Mouse (Mus musculus) hindbrain, embryonic 11.5 days (tissue): Measurements from ENCODE around the gene Gm10663. TPM values are rescaled to one million over a fixed set of nuclear protein-coding genes. Genes with fewer than 3 reads are reported as not detected.
A peak's percentile ranks its signal among the peaks of the same experiment; 100 is the strongest.

ENCODE experiments used
- ATAC-seq: fragments of 200-750 bp; cut with Nextera tagmentation; 2 replicates; pipeline ENCODE4 v1.8.0; 2017; ENCODE audit warnings: mild to moderate bottlenecking, moderate TSS enrichment, moderate library complexity; ENCODE audit not compliant: low FRiP score
- DNase-seq: peaks from one replicate; pipeline ENCODE4 v3.0.0-alpha.2; 2015; ENCODE audit warnings: low spot score
- H3K27ac ChIP-seq: fragments of 300-500 bp; sonication (generic); 2 replicates; pipeline ENCODE4 v1.5.1; 2014; ENCODE audit warnings: mild to moderate bottlenecking, low read depth, low read length
- H3K27me3 ChIP-seq: fragments of 300-500 bp; sonication (generic); 2 replicates; pipeline ENCODE4 v1.6.1; 2014; ENCODE audit warnings: mild to moderate bottlenecking, low read length, moderate library complexity, mixed read lengths; ENCODE audit not compliant: control insufficient read depth, insufficient read depth
- H3K36me3 ChIP-seq: fragments of 300-500 bp; sonication (generic); 2 replicates; pipeline ENCODE4 v1.6.1; 2014; ENCODE audit warnings: mild to moderate bottlenecking, low read length, moderate library complexity, mixed read lengths; ENCODE audit not compliant: control insufficient read depth, insufficient read depth
- H3K4me1 ChIP-seq: fragments of 300-500 bp; sonication (generic); replicated peaks from 2 replicates; pipeline ENCODE4 v1.6.1; 2014; ENCODE audit warnings: low read length, mixed read lengths; ENCODE audit not compliant: control insufficient read depth, insufficient read depth
- H3K4me2 ChIP-seq: fragments of 300-500 bp; sonication (generic); replicated peaks from 2 replicates; pipeline ENCODE4 v1.6.1; 2014; ENCODE audit warnings: mild to moderate bottlenecking, low read depth, low read length
- H3K4me3 ChIP-seq: fragments of 300-500 bp; sonication (generic); 2 replicates; pipeline ENCODE4 v1.5.1; 2014; ENCODE audit warnings: low read depth, low read length
- H3K9ac ChIP-seq: fragments of 300-500 bp; sonication (generic); 2 replicates; pipeline ENCODE4 v1.6.1; 2014; ENCODE audit warnings: low read depth, low read length
- H3K9me3 ChIP-seq: fragments of 300-500 bp; sonication (generic); 2 replicates; pipeline ENCODE4 v1.6.1; 2016; ENCODE audit warnings: low read length; ENCODE audit not compliant: control insufficient read depth
- WGBS: fragments of 180-500 bp; shearing (Covaris S2); extraction: QIAGEN DNeasy Blood & Tissue Kit; methylation state at CpG from one replicate; pipeline ENCODE4 v1.1.7; 2014; 5-methylcytosine and 5-hydroxymethylcytosine counted together
- polyA plus RNA-seq: library from polyadenylated mRNA; unstranded; fragments of >200 nt; fragmentation: Nextera tagmentation; extraction: Ambion mirVana; gene quantifications from 2 replicates; pipeline ENCODE4 v1.2.1, GENCODE M21; 2014

The Gm10663 gene
- polyA plus RNA-seq, result not detected in 2 replicates

- DNase-seq, result no peak
- no peak within 1 kb of the TSS for H3K4me3 ChIP-seq
- H3K27me3 ChIP-seq, result no peaks in the 10 kb centered on the region
- H3K9me3 ChIP-seq, result no peaks in the 10 kb centered on the region
- no peak within 1 kb of the TSS for H3K27ac ChIP-seq
- no peaks in the 10 kb centered on the region for H3K36me3 ChIP-seq
- no peak for ATAC-seq
- 94% methylated on average over 2 of the region's 2 CpGs for WGBS
- H3K9ac ChIP-seq, result no peak within 1 kb of the TSS
- no peak within 1 kb of the TSS for H3K4me2 ChIP-seq
- H3K4me1 ChIP-seq, result no peaks in the 10 kb centered on the region
Measured at GRCm38 (mm10) chr8:65074733-65075132, at the start of gene Gm10663. Gene Gm10663, plus strand, starts transcription at chr8:65075033.

DNA sequence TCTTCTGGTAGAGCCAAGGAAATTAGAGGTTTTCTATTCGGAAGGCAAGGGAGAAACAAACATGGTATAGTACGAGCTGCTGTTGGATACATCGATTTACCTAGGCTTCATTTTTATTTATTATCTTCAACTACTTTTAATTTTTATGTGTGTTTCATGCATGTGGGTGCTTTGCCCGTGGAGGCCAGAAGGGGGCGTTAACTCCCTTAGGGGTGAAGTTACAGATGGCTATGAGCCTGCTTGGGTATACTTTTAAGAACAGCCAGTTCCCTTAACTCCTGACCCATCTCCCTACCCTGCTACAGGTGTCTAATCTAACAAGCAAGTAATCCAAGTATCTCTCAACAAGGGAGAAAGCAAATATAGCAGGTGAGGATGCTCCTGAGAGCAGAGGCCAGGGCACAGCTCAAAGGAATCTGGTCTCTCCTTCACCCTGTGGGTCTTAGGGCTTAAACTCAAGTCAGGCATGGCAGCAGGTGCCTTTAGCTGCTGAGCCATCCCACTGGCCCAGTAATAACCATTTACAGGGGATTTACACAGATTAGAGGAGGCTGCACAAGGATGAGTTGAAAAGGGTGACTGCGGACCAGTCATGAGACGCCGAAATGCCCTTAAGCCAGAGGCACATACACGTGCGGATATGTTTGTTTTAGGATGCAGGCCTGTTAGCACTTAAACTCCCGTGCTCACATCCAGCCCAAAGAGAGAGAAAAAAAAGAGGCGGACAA, 45.7 kb upstream of the Gm10663 start:
- Histone ChIP-seq H3K27ac (no peak overlapping the region), H3K9ac (no peak overlapping the region), H3K4me1 (no peaks in the 10 kb centered on the region), H3K4me3 (no peak overlapping the region), H3K4me2 (no peak overlapping the region), H3K36me3 (no peaks in the 10 kb centered on the region), H3K9me3 (no peaks in the 10 kb centered on the region), H3K27me3 (no peaks in the 10 kb centered on the region)
- 84% methylated on average over 12 of the region's 12 CpGs for WGBS
- no peak for DNase-seq
- no peak for ATAC-seq

- Histone ChIP-seq H3K36me3 (no peaks in the 10 kb centered on the region), H3K9ac (no peak overlapping the region), H3K4me2 (no peak overlapping the region), H3K9me3 (no peaks in the 10 kb centered on the region), H3K4me3 (no peak overlapping the region), H3K27me3 (no peaks in the 10 kb centered on the region), H3K4me1 (no peaks in the 10 kb centered on the region), H3K27ac (no peak overlapping the region)
- no peak for DNase-seq
- no peak for ATAC-seq
- WGBS, result 87% methylated on average over 4 of the region's 4 CpGs
Measured at GRCm38 (mm10) chr8:65029776-65030175, 45.1 kb upstream of the Gm10663 start.

- DNase-seq (no peak), ATAC-seq (no peak)
- no peak overlapping the region for H3K27ac ChIP-seq
- H3K4me3 ChIP-seq, result no peak overlapping the region
- no peak overlapping the region for H3K9ac ChIP-seq
- H3K36me3 ChIP-seq, result no peaks in the 10 kb centered on the region
- WGBS, result 82% methylated on average over 4 of the region's 4 CpGs
- H3K9me3 ChIP-seq, result no peaks in the 10 kb centered on the region
- H3K4me2 ChIP-seq, result no peak overlapping the region
- no peaks in the 10 kb centered on the region for H3K4me1 ChIP-seq
- no peaks in the 10 kb centered on the region for H3K27me3 ChIP-seq
Measured at GRCm38 (mm10) chr8:65030735-65031485, 43.9 kb upstream of the Gm10663 start.

DNA sequence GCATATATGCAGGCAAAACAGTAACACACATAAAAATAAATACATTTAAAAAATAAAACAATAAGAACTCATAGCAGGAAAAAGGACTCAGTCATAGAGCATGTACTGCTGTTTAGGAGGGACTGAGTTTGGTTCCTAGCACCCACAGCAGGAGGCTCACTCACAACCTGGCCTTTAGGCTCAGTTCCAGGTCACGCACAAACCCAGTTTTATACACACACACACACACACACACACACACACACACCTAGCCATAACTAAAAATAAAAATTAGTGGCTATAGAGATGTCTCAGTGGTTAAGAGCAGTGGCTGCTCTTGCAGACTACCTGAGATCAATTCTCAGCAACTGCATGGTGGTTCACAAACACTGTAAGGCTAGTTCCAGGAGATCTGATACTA, 42.7 kb upstream of the Gm10663 start:
- Histone ChIP-seq H3K4me2 (no peak overlapping the region), H3K9me3 (no peaks in the 10 kb centered on the region), H3K27ac (no peak overlapping the region), H3K9ac (no peak overlapping the region), H3K4me3 (no peak overlapping the region), H3K27me3 (no peaks in the 10 kb centered on the region), H3K36me3 (no peaks in the 10 kb centered on the region), H3K4me1 (no peaks in the 10 kb centered on the region; the same call in 1 of the 2 replicates)
- 94% methylated on average over 1 of the region's 1 CpGs for WGBS
- no peak for DNase-seq
- no peak for ATAC-seq

DNA sequence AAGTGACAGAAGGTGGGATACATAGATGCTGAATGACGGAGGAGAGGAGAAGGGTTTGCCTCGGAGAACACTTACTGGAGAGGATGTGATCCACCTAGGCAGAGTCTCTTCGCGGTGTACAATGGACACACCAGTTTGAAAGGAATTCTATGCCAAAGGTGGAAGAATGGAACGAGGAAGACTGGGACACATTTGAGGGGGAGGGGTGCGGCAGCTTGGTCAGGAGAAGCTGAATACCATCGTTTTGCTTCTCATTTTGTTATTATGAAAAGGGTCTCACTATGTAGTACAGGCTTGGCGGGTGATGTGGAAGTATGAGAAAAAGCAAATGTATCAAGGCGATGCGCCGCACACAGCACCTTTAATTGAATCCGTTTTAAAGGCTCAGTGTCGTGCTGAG, 41.8 kb upstream of the Gm10663 start:
- no peak for DNase-seq
- no peak overlapping the region for H3K9ac ChIP-seq
- H3K4me3 ChIP-seq, result no peak overlapping the region
- peaks cover 2% of the 10 kb centered on the region; the same call in 1 of the 2 replicates for H3K4me1 ChIP-seq
- no peak overlapping the region for H3K4me2 ChIP-seq
- no peak overlapping the region for H3K27ac ChIP-seq
- no peaks in the 10 kb centered on the region for H3K9me3 ChIP-seq
- no peaks in the 10 kb centered on the region for H3K36me3 ChIP-seq
- H3K27me3 ChIP-seq, result no peaks in the 10 kb centered on the region
- ATAC-seq, result no peak
- 87% methylated on average over 13 of the region's 13 CpGs for WGBS

DNA sequence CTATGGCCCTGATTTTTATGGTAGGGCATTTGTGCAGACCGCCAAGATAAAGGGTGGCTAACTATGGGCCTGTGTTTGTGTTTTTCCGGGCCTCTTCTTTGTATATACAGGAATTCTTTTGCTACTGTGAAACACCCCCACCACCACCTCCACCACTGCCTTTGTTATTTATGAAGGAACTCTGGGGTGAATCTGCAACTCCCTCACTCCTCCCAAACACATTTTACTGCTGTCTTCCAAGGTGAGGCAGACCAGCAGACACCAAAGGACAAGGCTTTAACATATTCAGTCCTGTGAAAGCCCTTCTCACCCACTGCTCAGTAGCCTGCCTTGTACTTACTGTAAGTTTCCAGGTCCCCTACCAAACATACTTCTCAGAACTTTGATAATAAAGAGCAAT, 40.7 kb upstream of the Gm10663 start:
- H3K27ac ChIP-seq, result no peak overlapping the region
- H3K4me3 ChIP-seq, result no peak overlapping the region
- H3K4me2 ChIP-seq, result no peak overlapping the region
- no peaks in the 10 kb centered on the region for H3K36me3 ChIP-seq
- H3K4me1 ChIP-seq, result peaks cover 2% of the 10 kb centered on the region; the same call in 1 of the 2 replicates
- no peaks in the 10 kb centered on the region for H3K27me3 ChIP-seq
- H3K9me3 ChIP-seq, result no peaks in the 10 kb centered on the region
- no peak overlapping the region for H3K9ac ChIP-seq
- 29% methylated on average over 2 of the region's 2 CpGs for WGBS
- ATAC-seq, result no peak
- DNase-seq, result no peak

GRCm38 (mm10) chr8:65037117-65037533, 37.7 kb upstream of the Gm10663 start, which contains the start of gene Apela:
Gene Apela, minus strand, starts transcription at chr8:65037336.
- Histone ChIP-seq H3K36me3 (no peaks in the 10 kb centered on the region), H3K4me3 (peak within 1 kb of the TSS; percentile 27; the same call in 1 of the 2 replicates), H3K9ac (no peak within 1 kb of the TSS), H3K4me1 (peaks cover 2% of the 10 kb centered on the region; the same call in 1 of the 2 replicates), H3K27me3 (no peaks in the 10 kb centered on the region), H3K9me3 (no peaks in the 10 kb centered on the region), H3K4me2 (peak within 1 kb of the TSS; percentile 41), H3K27ac (no peak within 1 kb of the TSS)
- WGBS, result 1% methylated on average over 8 of the region's 8 CpGs
- peak; percentile 67 for DNase-seq
- peak; percentile 77 for ATAC-seq
